Mouse (Mus musculus) hindbrain, embryonic 12.5 days (tissue): ENCODE measurements at regions not wholly inside any gene's neighbourhood (a gene's known extent, or its start where the extent isn't known, plus 50 kb on each side); places are given as distances from the start of the nearest gene placed in this dataset.

ENCODE experiments used
- ATAC-seq: fragments of 200-750 bp; cut with Nextera tagmentation; 2 replicates; pipeline ENCODE4 v1.8.0; 2017; ENCODE audit warnings: moderate TSS enrichment; ENCODE audit not compliant: low FRiP score
- H3K27ac ChIP-seq: fragments of 300-500 bp; sonication (generic); 2 replicates; pipeline ENCODE4 v1.5.1; 2016; ENCODE audit warnings: mild to moderate bottlenecking
- H3K27me3 ChIP-seq: fragments of 300-500 bp; sonication (generic); 2 replicates; pipeline ENCODE4 v1.6.1; 2016; ENCODE audit warnings: mild to moderate bottlenecking
- H3K36me3 ChIP-seq: fragments of 300-500 bp; sonication (generic); 2 replicates; pipeline ENCODE4 v1.6.1; 2016; ENCODE audit warnings: mild to moderate bottlenecking
- H3K4me1 ChIP-seq: fragments of 300-500 bp; sonication (generic); 2 replicates; pipeline ENCODE4 v1.6.1; 2016
- H3K4me2 ChIP-seq: fragments of 300-500 bp; sonication (generic); replicated peaks from 2 replicates; pipeline ENCODE4 v1.6.1; 2016; ENCODE audit warnings: mild to moderate bottlenecking
- H3K4me3 ChIP-seq: fragments of 300-500 bp; sonication (generic); 2 replicates; pipeline ENCODE4 v1.5.1; 2016; ENCODE audit warnings: mild to moderate bottlenecking
- H3K9ac ChIP-seq: fragments of 300-500 bp; sonication (generic); 2 replicates; pipeline ENCODE4 v1.6.1; 2016; ENCODE audit warnings: mild to moderate bottlenecking, moderate library complexity
- H3K9me3 ChIP-seq: fragments of 300-500 bp; sonication (generic); replicated peaks from 2 replicates; pipeline ENCODE4 v1.6.1; 2016; ENCODE audit warnings: mild to moderate bottlenecking
- WGBS: fragments of 180-500 bp; shearing (Covaris S2); methylation state at CpG from one replicate; pipeline ENCODE4 v1.1.7; 2016; 5-methylcytosine and 5-hydroxymethylcytosine counted together

- H3K9me3 ChIP-seq = no peaks in the 10 kb centered on the region
- no peak overlapping the region for H3K4me2 ChIP-seq
- no peak overlapping the region for H3K4me3 ChIP-seq
- ATAC-seq = no peak
- no peak overlapping the region for H3K9ac ChIP-seq
- no peaks in the 10 kb centered on the region; the same call in 1 of the 2 replicates for H3K27me3 ChIP-seq
- no peak overlapping the region for H3K27ac ChIP-seq
- no peaks in the 10 kb centered on the region for H3K36me3 ChIP-seq
- H3K4me1 ChIP-seq = peaks cover 18% of the 10 kb centered on the region
- WGBS = 46% methylated on average over 3 of the region's 3 CpGs
Measured at GRCm38 (mm10) chr12:25272752-25273125, 175.8 kb upstream of the Id2 start.

- Histone ChIP-seq H3K27ac (no peak overlapping the region), H3K27me3 (no peaks in the 10 kb centered on the region; the same call in 1 of the 2 replicates), H3K9me3 (no peaks in the 10 kb centered on the region), H3K4me1 (peaks cover 18% of the 10 kb centered on the region), H3K4me2 (no peak overlapping the region), H3K4me3 (no peak overlapping the region), H3K9ac (no peak overlapping the region), H3K36me3 (no peaks in the 10 kb centered on the region)
- ATAC-seq = peak; percentile 40; the same call in 1 of the 2 replicates
- 33% methylated on average over 6 of the region's 6 CpGs for WGBS
Measured at GRCm38 (mm10) chr12:25272114-25272751, 175.3 kb upstream of the Id2 start.

- WGBS = 87% methylated on average over 3 of the region's 3 CpGs
- no peaks in the 10 kb centered on the region; the same call in 1 of the 2 replicates for H3K27me3 ChIP-seq
- H3K9ac ChIP-seq = no peak overlapping the region
- peaks cover 22% of the 10 kb centered on the region for H3K4me1 ChIP-seq
- no peaks in the 10 kb centered on the region for H3K36me3 ChIP-seq
- H3K4me2 ChIP-seq = no peak overlapping the region
- no peak for ATAC-seq
- no peaks in the 10 kb centered on the region for H3K9me3 ChIP-seq
- no peak overlapping the region for H3K27ac ChIP-seq
- no peak overlapping the region for H3K4me3 ChIP-seq
Measured at GRCm38 (mm10) chr12:25269878-25270277, 172.9 kb upstream of the Id2 start.

GRCm38 (mm10) chr12:25268871-25269850, 172.2 kb upstream of the Id2 start:
- Histone ChIP-seq H3K4me2 (no peak overlapping the region), H3K27ac (no peak overlapping the region)
- no peak for ATAC-seq

GRCm38 (mm10) chr12:25268323-25268722, 171.4 kb upstream of the Id2 start:
- Histone ChIP-seq H3K36me3 (no peaks in the 10 kb centered on the region), H3K4me2 (no peak overlapping the region), H3K27me3 (no peaks in the 10 kb centered on the region; the same call in 1 of the 2 replicates), H3K9ac (no peak overlapping the region), H3K4me1 (peaks cover 14% of the 10 kb centered on the region), H3K4me3 (no peak overlapping the region), H3K27ac (no peak overlapping the region), H3K9me3 (no peaks in the 10 kb centered on the region)
- 73% methylated on average over 7 of the region's 7 CpGs for WGBS
- no peak for ATAC-seq

More at GRCm38 (mm10) chr12:25268871-25269850, 172.2 kb upstream of the Id2 start:
- H3K27me3 ChIP-seq = no peaks in the 10 kb centered on the region; the same call in 1 of the 2 replicates
- no peak overlapping the region for H3K9ac ChIP-seq
- no peak overlapping the region for H3K4me3 ChIP-seq
- no peaks in the 10 kb centered on the region for H3K9me3 ChIP-seq
- no peaks in the 10 kb centered on the region for H3K36me3 ChIP-seq
- WGBS = 73% methylated on average over 18 of the region's 18 CpGs
- peaks cover 17% of the 10 kb centered on the region for H3K4me1 ChIP-seq

GRCm38 (mm10) chr12:25267572-25268115, 170.7 kb upstream of the Id2 start:
- Histone ChIP-seq H3K4me2 (no peak overlapping the region), H3K36me3 (no peaks in the 10 kb centered on the region), H3K27me3 (no peaks in the 10 kb centered on the region; the same call in none of the 2 replicates), H3K9me3 (no peaks in the 10 kb centered on the region), H3K27ac (no peak overlapping the region), H3K4me1 (peaks cover 8% of the 10 kb centered on the region), H3K4me3 (no peak overlapping the region), H3K9ac (no peak overlapping the region)
- no peak for ATAC-seq
- 94% methylated on average over 13 of the region's 13 CpGs for WGBS

- H3K9me3 ChIP-seq = no peaks in the 10 kb centered on the region
- ATAC-seq = no peak
- no peak overlapping the region for H3K4me3 ChIP-seq
- no peak overlapping the region for H3K4me2 ChIP-seq
- WGBS = 68% methylated on average over 17 of the region's 17 CpGs
- H3K27ac ChIP-seq = no peak overlapping the region
- no peaks in the 10 kb centered on the region for H3K36me3 ChIP-seq
- no peak overlapping the region for H3K9ac ChIP-seq
- 0 out of 2 replicates have a peak, but pooled peaks cover 6% of the 10 kb centered on the region for H3K4me1 ChIP-seq
- H3K27me3 ChIP-seq = no peaks in the 10 kb centered on the region; the same call in none of the 2 replicates
Measured at GRCm38 (mm10) chr12:25266701-25267571, 170.0 kb upstream of the Id2 start.

- H3K36me3 ChIP-seq = no peaks in the 10 kb centered on the region
- no peak overlapping the region for H3K9ac ChIP-seq
- H3K27me3 ChIP-seq = no peaks in the 10 kb centered on the region; the same call in none of the 2 replicates
- H3K4me1 ChIP-seq = 0 out of 2 replicates have a peak, but pooled peaks cover 6% of the 10 kb centered on the region
- H3K27ac ChIP-seq = no peak overlapping the region
- H3K9me3 ChIP-seq = no peaks in the 10 kb centered on the region
- 55% methylated on average over 11 of the region's 11 CpGs for WGBS
- no peak for ATAC-seq
- no peak overlapping the region for H3K4me2 ChIP-seq
- no peak overlapping the region for H3K4me3 ChIP-seq
Measured at GRCm38 (mm10) chr12:25265560-25266525, 168.9 kb upstream of the Id2 start.

GRCm38 (mm10) chr12:25265066-25265465, 168.1 kb upstream of the Id2 start:
- no peak overlapping the region for H3K27ac ChIP-seq
- H3K4me1 ChIP-seq = 0 out of 2 replicates have a peak, but pooled peaks cover 6% of the 10 kb centered on the region
- H3K27me3 ChIP-seq = no peaks in the 10 kb centered on the region; the same call in 1 of the 2 replicates
- WGBS = 72% methylated on average over 13 of the region's 13 CpGs
- no peaks in the 10 kb centered on the region for H3K36me3 ChIP-seq
- no peak overlapping the region for H3K4me3 ChIP-seq
- H3K4me2 ChIP-seq = no peak overlapping the region
- H3K9ac ChIP-seq = no peak overlapping the region
- no peak for ATAC-seq
- no peaks in the 10 kb centered on the region for H3K9me3 ChIP-seq

- ATAC-seq = no peak
- no peaks in the 10 kb centered on the region for H3K9me3 ChIP-seq
- WGBS = 96% methylated on average over 3 of the region's 3 CpGs
Measured at GRCm38 (mm10) chr12:25264408-25264807, 167.5 kb upstream of the Id2 start.

More at GRCm38 (mm10) chr12:25264408-25264807, 167.5 kb upstream of the Id2 start:
- Histone ChIP-seq H3K4me2 (no peak overlapping the region), H3K36me3 (no peaks in the 10 kb centered on the region), H3K27ac (no peak overlapping the region), H3K4me3 (no peak overlapping the region), H3K27me3 (no peaks in the 10 kb centered on the region; the same call in 1 of the 2 replicates), H3K9ac (no peak overlapping the region), H3K4me1 (0 out of 2 replicates have a peak, but pooled peaks cover 4% of the 10 kb centered on the region)
